Mouse (Mus musculus) liver, adult 2 months (tissue): Measurements from ENCODE around the gene Hsp90ab1.

Experiments used
- CTCF ChIP-seq: fragments of 200-500 bp; IDR thresholded peaks from 2 replicates; pipeline ENCODE4 v1.5.1; 2011; ENCODE audit warnings: low read depth, low read length, control low read depth
- POLR2A ChIP-seq: fragments of 200-500 bp; IDR thresholded peaks from 2 replicates; pipeline ENCODE4 v1.6.1; 2011; ENCODE audit warnings: low read length, control low read depth; ENCODE audit not compliant: insufficient read depth; ENCODE audit errors: extremely low read depth

- TF ChIP-seq POLR2A (no peak), CTCF (no peak)
These were observed 24.7 kb upstream of the Hsp90ab1 start for GRCm38 (mm10) chr17:45597787-45598186.
